Comparison of ENCODE assay signal across 22 mouse cellular contexts in genomic region chr1:71632387-71632786, GRCm38 (mm10). TPM values are rescaled to one million over a fixed set of nuclear protein-coding genes. Genes with fewer than 3 reads are reported as not detected.
DNase-seq lines count a peak whose midpoint lies in the region; ATAC-seq and TF ChIP-seq lines count a peak whose summit lies in the region.
"Had no signal": no experiment of that assay in that cellular context is flagged by ENCODE, and none has a peak within 500 bp of the region (broad histone marks: within the 10 kb centered on the region; RNA-seq: fewer than 3 reads in every experiment).

No protein-coding gene starts in this region.

- TF ChIP-seq EP300 in liver, postnatal 0 days (IDR thresholded peaks at IDR 0.05; ENCODE audit: low read depth), result no peak

- H3K36me3 ChIP-seq in liver, adult 2 months (ENCODE audit: control insufficient read depth, insufficient read depth, low read length), result peaks cover 64% of the 10 kb centered on the region
- peaks cover 60% of the 10 kb centered on the region for H3K36me3 ChIP-seq in liver, embryonic 12.5 days
- peaks cover 28% of the 10 kb centered on the region for H3K36me3 ChIP-seq in liver, postnatal 0 days (replicated peaks; ENCODE audit: insufficient read depth, low read length)
- H3K36me3 ChIP-seq in liver, embryonic 11.5 days (ENCODE audit: control insufficient read depth, insufficient read depth, low read length), result peaks cover 32% of the 10 kb centered on the region
- H3K36me3 ChIP-seq: G1E had no signal

- peak; percentile 94 for DNase-seq in liver, adult 2 months (ENCODE audit: extremely low read depth, low read depth, low spot score)
- DNase-seq in liver, postnatal 0 days, result no peak
- DNase-seq in liver, embryonic 11.5 days (ENCODE audit: low spot score), result no peak
- peak; percentile 52 for DNase-seq in yolk sac, embryonic 10.5 days (ENCODE audit: low spot score)
- DNase-seq in gastrocnemius, postnatal 36 days, result no peak
- DNase-seq: adrenal gland, adult 2 months; adrenal gland, adult 8-10 months; adrenal gland, postnatal 10 days; adrenal gland, postnatal 14 days; adrenal gland, postnatal 25 days; adrenal gland, postnatal 36 days; B cell, adult 2 months; cerebellum, adult 11 months; cerebellum, adult 11-12 months; cerebellum, adult 18-20 months had no signal

- no peak overlapping the region for H3K4me3 ChIP-seq in liver, adult 2 months (ENCODE audit: insufficient read depth, low read depth, low read length)
- H3K4me3 ChIP-seq in liver, embryonic 12.5 days, result no peak overlapping the region
- no peak overlapping the region for H3K4me3 ChIP-seq in liver, postnatal 0 days (ENCODE audit: low read depth, low read length)
- H3K4me3 ChIP-seq in liver, embryonic 11.5 days (ENCODE audit: low read depth, low read length), result no peak overlapping the region

- H3K27me3 ChIP-seq in liver, adult 2 months (ENCODE audit: control insufficient read depth, insufficient read depth, low read length), result no peaks in the 10 kb centered on the region
- no peaks in the 10 kb centered on the region for H3K27me3 ChIP-seq in liver, embryonic 12.5 days (replicated peaks)
- H3K27me3 ChIP-seq in liver, postnatal 0 days (ENCODE audit: insufficient read depth, low read length), result no peaks in the 10 kb centered on the region
- H3K27me3 ChIP-seq in liver, embryonic 11.5 days (replicated peaks; ENCODE audit: control insufficient read depth, insufficient read depth, low read length), result no peaks in the 10 kb centered on the region
- H3K27me3 ChIP-seq: CH12.LX, Patski had no signal

- no peak overlapping the region for H3K4me2 ChIP-seq in liver, embryonic 12.5 days
- no peak overlapping the region for H3K4me2 ChIP-seq in liver, postnatal 0 days (ENCODE audit: low read depth, low read length)
- H3K4me2 ChIP-seq in liver, embryonic 11.5 days, result no peak overlapping the region

- H3K9me3 ChIP-seq in liver, embryonic 12.5 days (replicated peaks), result no peaks in the 10 kb centered on the region
- no peaks in the 10 kb centered on the region for H3K9me3 ChIP-seq in liver, postnatal 0 days (ENCODE audit: low read length)
- H3K9me3 ChIP-seq in liver, embryonic 11.5 days (ENCODE audit: control insufficient read depth, low read length), result no peaks in the 10 kb centered on the region
- H3K9me3 ChIP-seq: G1E had no signal

- 33% methylated on average over 10 of the region's 10 CpGs for WGBS in liver, adult 2 months
- WGBS in liver, embryonic 12.5 days (ENCODE audit: insufficient replicate concordance), result 72% methylated on average over 10 of the region's 10 CpGs
- 62% methylated on average over 10 of the region's 10 CpGs for whole genome bisulfite sequencing in liver, postnatal 0 days (ENCODE audit: insufficient replicate concordance)
- 80% methylated on average over 10 of the region's 10 CpGs for WGBS in liver, embryonic 11.5 days

- ATAC-seq in liver, embryonic 12.5 days, result no peak
- 0 out of 2 replicates have a peak, but pooled peaks have one; percentile 21 for ATAC-seq in liver, postnatal 0 days
- no peak for ATAC-seq in liver, embryonic 11.5 days (replicated peaks; ENCODE audit: low FRiP score)
- ATAC-seq: activated CD4-positive, CD25-positive, alpha-beta regulatory T cell, adult 4 months; CD4-positive, CD25-positive, alpha-beta regulatory T cell, adult 4 months; Patski had no signal

- no peaks in the 10 kb centered on the region; the same call in 1 of the 2 replicates for H3K79me2 ChIP-seq in liver, adult 2 months (ENCODE audit: control insufficient read depth, insufficient read depth, low read length)

- H3K27ac ChIP-seq in liver, adult 2 months (replicated peaks; ENCODE audit: insufficient read depth, low read depth, low read length), result peak overlapping the region; percentile 55
- no peak overlapping the region for H3K27ac ChIP-seq in liver, embryonic 12.5 days
- 0 out of 2 replicates have a peak overlapping the region, but pooled peaks have one; percentile 9 for H3K27ac ChIP-seq in liver, postnatal 0 days (ENCODE audit: low read depth)
- no peak overlapping the region for H3K27ac ChIP-seq in liver, embryonic 11.5 days (ENCODE audit: low read depth, low read length)

- H3K4me1 ChIP-seq in liver, adult 2 months (ENCODE audit: control insufficient read depth, insufficient read depth, low read length), result peaks cover 37% of the 10 kb centered on the region
- no peaks in the 10 kb centered on the region for H3K4me1 ChIP-seq in liver, embryonic 12.5 days
- H3K4me1 ChIP-seq in liver, postnatal 0 days (ENCODE audit: insufficient read depth), result no peaks in the 10 kb centered on the region
- no peaks in the 10 kb centered on the region for H3K4me1 ChIP-seq in liver, embryonic 11.5 days (replicated peaks; ENCODE audit: control insufficient read depth, insufficient read depth, low read length)

- no peak overlapping the region for H3K9ac ChIP-seq in liver, adult 2 months (ENCODE audit: low read depth, low read length)
- no peak overlapping the region for H3K9ac ChIP-seq in liver, embryonic 12.5 days
- H3K9ac ChIP-seq in liver, postnatal 0 days (replicated peaks), result no peak overlapping the region
- H3K9ac ChIP-seq in liver, embryonic 11.5 days (ENCODE audit: low read depth, low read length), result no peak overlapping the region

- TF ChIP-seq CTCF in liver, adult 2 months (IDR thresholded peaks at IDR 0.05; ENCODE audit: low read depth, low read length), result no peak
- no peak for TF ChIP-seq CTCF in liver, postnatal 0 days (IDR thresholded peaks at IDR 0.05; ENCODE audit: low read depth)

- intact Hi-C loops in gastrocnemius, postnatal 36 days (cut with DNase I), result no loop called here

- no peak for TF ChIP-seq POLR2A in liver, adult 2 months (IDR thresholded peaks at IDR 0.05; ENCODE audit: extremely low read depth, insufficient read depth, low read length)

RNA-seq across cellular contexts. Expression of gene Fn1, which starts 20.6 kb away (rescaled TPM):
- 530 and 615 TPM in 2 replicates for total RNA-seq in liver, adult 2 months (2014; rRNA removed)
- 649 and 698 TPM in 2 replicates for polyA plus RNA-seq in liver, adult 2 months (2012; rRNA removed)
- polyA plus RNA-seq in liver, embryonic 12.5 days (2016; fragmentation: Nextera tagmentation; extraction: Ambion mirVana), result 89.2 and 92.0 TPM in 2 replicates
- 380 and 450 TPM in 2 replicates for polyA plus RNA-seq in liver, postnatal 0 days (2015; fragmentation: Nextera tagmentation; extraction: Ambion mirVana)
- polyA plus RNA-seq in liver, embryonic 11.5 days (2014; fragmentation: Nextera tagmentation; extraction: Ambion mirVana), result 171 and 175 TPM in 2 replicates
- total RNA-seq in gastrocnemius, postnatal 36 days (2021), result 10 to 100 TPM; 64.9 to 68.6 TPM
- total RNA-seq: MEL had no signal

Comparison
In these comparisons a context has a peak if more than half of its experiments do, and no peak if none do; other contexts are left out.
1. DNase-seq: peak in liver, adult 2 months (single experiment) and yolk sac, embryonic 10.5 days (single experiment); none in liver, postnatal 0 days (single experiment), liver, embryonic 11.5 days (single experiment) and gastrocnemius, postnatal 36 days (0 of 2).
2. H3K27ac ChIP-seq: peak in liver, adult 2 months (single experiment) and liver, postnatal 0 days (single experiment); none in liver, embryonic 12.5 days (single experiment) and liver, embryonic 11.5 days (single experiment).